In the genomic region with DNA sequence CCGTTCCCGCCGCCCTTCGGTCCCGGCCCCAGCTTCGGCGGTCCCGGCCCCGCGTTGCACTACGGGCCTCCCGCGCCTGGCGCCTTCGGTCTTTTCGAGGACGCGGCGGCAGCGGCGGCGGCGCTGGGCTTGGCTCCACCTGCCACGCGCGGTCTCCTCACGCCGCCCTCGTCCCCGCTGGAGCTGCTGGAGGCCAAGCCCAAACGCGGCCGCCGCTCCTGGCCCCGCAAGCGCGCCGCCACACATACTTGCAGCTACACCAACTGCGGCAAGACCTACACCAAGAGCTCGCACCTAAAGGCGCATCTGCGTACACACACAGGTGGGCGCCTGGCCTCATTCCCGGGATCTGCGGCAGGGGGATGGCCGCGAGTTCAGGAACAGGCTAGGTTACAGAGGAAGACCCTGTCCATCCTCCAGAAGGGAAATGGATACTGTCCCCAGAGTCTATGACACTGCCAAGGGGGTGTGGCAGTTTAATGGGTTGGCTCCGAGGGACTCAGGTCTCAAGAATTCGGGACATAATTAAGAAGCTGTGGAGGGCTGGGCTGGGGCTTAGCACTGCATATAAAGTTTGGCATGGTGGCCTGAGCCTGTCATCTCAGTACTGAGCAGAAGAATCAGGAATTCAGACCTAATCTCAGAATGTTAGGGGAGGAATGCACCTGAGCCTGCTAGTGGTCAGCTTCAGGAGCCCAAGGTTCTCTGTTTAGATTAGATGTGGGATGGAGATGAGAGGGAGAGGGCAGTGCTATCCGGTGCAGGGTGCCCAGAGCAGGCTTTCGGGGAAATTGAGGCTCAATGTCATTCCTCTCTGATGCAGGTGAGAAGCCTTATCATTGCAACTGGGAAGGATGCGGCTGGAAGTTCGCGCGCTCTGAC, we compare ENCODE assay signal across 9 mouse cellular contexts. TPM values are rescaled to one million over a fixed set of nuclear protein-coding genes. Genes with fewer than 3 reads are reported as not detected.
A peak's percentile ranks its signal among the peaks of the same experiment; 100 is the strongest.
DNase-seq lines count a peak whose midpoint lies in the region; ATAC-seq and TF ChIP-seq lines count a peak whose summit lies in the region.
"Had no signal": no experiment of that assay in that cellular context is flagged by ENCODE, and none has a peak within 500 bp of the region (broad histone marks: within the 10 kb centered on the region; RNA-seq: fewer than 3 reads in every experiment).

No protein-coding gene starts in this region.

- peaks cover 68% of the 10 kb centered on the region for H3K27me3 ChIP-seq in hindbrain, embryonic 13.5 days
- peaks cover 12% of the 10 kb centered on the region for H3K27me3 ChIP-seq in small intestine, adult 2 months (ENCODE audit: control insufficient read depth, insufficient read depth, low read length)
- H3K27me3 ChIP-seq: CH12.LX had no signal

- peak overlapping the region; percentile 68 for H3K9ac ChIP-seq in hindbrain, embryonic 13.5 days

- peaks cover 2% of the 10 kb centered on the region; the same call in 1 of the 2 replicates for H3K4me1 ChIP-seq in embryonic fibroblast, embryonic 13.5 days (ENCODE audit: control insufficient read depth, insufficient read depth, low read length)
- peaks cover 23% of the 10 kb centered on the region for H3K4me1 ChIP-seq in hindbrain, embryonic 13.5 days (replicated peaks)
- peaks cover 11% of the 10 kb centered on the region for H3K4me1 ChIP-seq in lung, adult 2 months (ENCODE audit: control insufficient read depth, insufficient read depth, low read length)
- peaks cover 8% of the 10 kb centered on the region for H3K4me1 ChIP-seq in small intestine, adult 2 months (ENCODE audit: control insufficient read depth, insufficient read depth, insufficient read length, low read length)

- TF ChIP-seq CTCF in embryonic fibroblast, embryonic 13.5 days (IDR thresholded peaks at IDR 0.05; ENCODE audit: borderline replicate concordance, insufficient read depth, low read length): no peak
- TF ChIP-seq CTCF in lung, adult 2 months (IDR thresholded peaks at IDR 0.05; ENCODE audit: insufficient read depth, low read length): no peak
- TF ChIP-seq CTCF in small intestine, adult 2 months (IDR thresholded peaks at IDR 0.05; ENCODE audit: extremely low read depth, insufficient read length, insufficient replicate concordance, low read depth, low read length): no peak

- TF ChIP-seq POLR2A in embryonic fibroblast, embryonic 13.5 days (IDR thresholded peaks at IDR 0.05; ENCODE audit: low read depth, low read length): no peak
- TF ChIP-seq POLR2A in lung, adult 2 months (IDR thresholded peaks at IDR 0.05; ENCODE audit: borderline replicate concordance, extremely low read depth, low read depth, low read length): peak; percentile 47; the same call in 1 of the 2 replicates
- no peak for TF ChIP-seq POLR2A in small intestine, adult 2 months (IDR thresholded peaks at IDR 0.05; ENCODE audit: low read depth, low read length)

- H3K4me3 ChIP-seq in embryonic fibroblast, embryonic 13.5 days (ENCODE audit: insufficient read depth, low read length): peak overlapping the region; percentile 85
- H3K4me3 ChIP-seq in hindbrain, embryonic 13.5 days: peak overlapping the region; percentile 51
- peak overlapping the region; percentile 89 for H3K4me3 ChIP-seq in lung, adult 2 months (replicated peaks; ENCODE audit: extremely low read depth, low read depth, low read length)
- H3K4me3 ChIP-seq in small intestine, adult 2 months (ENCODE audit: low read depth, low read length): peak overlapping the region; percentile 72

- no peaks in the 10 kb centered on the region for H3K9me3 ChIP-seq in hindbrain, embryonic 13.5 days

- no peak overlapping the region for H3K27ac ChIP-seq in embryonic fibroblast, embryonic 13.5 days (ENCODE audit: insufficient read depth, low read length)
- H3K27ac ChIP-seq in hindbrain, embryonic 13.5 days: no peak overlapping the region
- no peak overlapping the region for H3K27ac ChIP-seq in small intestine, adult 2 months (ENCODE audit: insufficient read depth, low read depth, low read length)

- H3K36me3 ChIP-seq in hindbrain, embryonic 13.5 days: no peaks in the 10 kb centered on the region
- no peaks in the 10 kb centered on the region for H3K36me3 ChIP-seq in small intestine, adult 2 months (ENCODE audit: control insufficient read depth, insufficient read depth, low read length)

- no peak for ATAC-seq in hindbrain, embryonic 13.5 days (ENCODE audit: low FRiP score)

- H3K4me2 ChIP-seq in hindbrain, embryonic 13.5 days: peak overlapping the region; percentile 79

- DNase-seq in cerebellum, postnatal 10 days: peak; percentile 31 to 36
- no peak for DNase-seq in cerebellum, adult 11-12 months
- peak; percentile 72 for DNase-seq in CD4-positive helper T cell, adult 2 months (ENCODE audit: low read depth, low spot score)
- DNase-seq in lung, adult 2 months: peak; percentile 40
- DNase-seq in frontal cortex, adult 2 months (ENCODE audit: extremely low spot score in 1 of 2, low spot score in 1 of 2): no peak

- WGBS in hindbrain, embryonic 13.5 days: 7% methylated on average over 51 of the region's 55 CpGs
- 7% methylated on average over 55 of the region's 55 CpGs for WGBS in lung, adult 2 months
- WGBS in small intestine, adult 2 months: 8% methylated on average over 55 of the region's 55 CpGs

RNA-seq across cellular contexts. Expression of a gene that starts 1.3 kb away (rescaled TPM):
- 19.1 and 19.7 TPM in 2 replicates for polyA plus RNA-seq in embryonic fibroblast, embryonic 13.5 days (2011; ENCODE audit: insufficient read length, low read depth, missing spikeins)
- 5.0 and 5.9 TPM in 2 replicates for polyA plus RNA-seq in hindbrain, embryonic 13.5 days (2015; fragmentation: Nextera tagmentation; extraction: Ambion mirVana)
- polyA plus RNA-seq in lung, adult 2 months (2012; rRNA removed): 144 and 340 TPM in 2 replicates
- polyA plus RNA-seq in small intestine, adult 2 months (2012; rRNA removed): 21.4 and 24.7 TPM in 2 replicates
- 10.3 and 18.3 TPM in 2 replicates for polyA plus RNA-seq in frontal cortex, adult 2 months (2012; rRNA removed)

RNA-seq across cellular contexts. Expression of a gene that starts 15.1 kb away (rescaled TPM):
- polyA plus RNA-seq in embryonic fibroblast, embryonic 13.5 days (2011; ENCODE audit: insufficient read length, low read depth, missing spikeins): 3.8 and 4.6 TPM in 2 replicates
- 15.4 TPM in 2 replicates for polyA plus RNA-seq in hindbrain, embryonic 13.5 days (2015; fragmentation: Nextera tagmentation; extraction: Ambion mirVana)
- polyA plus RNA-seq in lung, adult 2 months (2012; rRNA removed): 0.53 and 1.8 TPM in 2 replicates
- polyA plus RNA-seq in small intestine, adult 2 months (2012; rRNA removed): 0.41 TPM in 1 of 2 replicates, not detected in the other
- polyA plus RNA-seq in frontal cortex, adult 2 months (2012; rRNA removed): 3.7 and 6.4 TPM in 2 replicates

Comparison
In these comparisons a context has a peak if more than half of its experiments do, and no peak if none do; other contexts are left out.
1. DNase-seq: peak in cerebellum, postnatal 10 days (2 of 2), CD4-positive helper T cell, adult 2 months (single experiment) and lung, adult 2 months (single experiment); none in cerebellum, adult 11-12 months (single experiment) and frontal cortex, adult 2 months (0 of 2).
2. Peak in every context shown above with its lines, with median percentiles within 50 percentile points of each other: H3K4me3 ChIP-seq.